Mouse (Mus musculus) kidney, postnatal 0 days (tissue): ENCODE measurements around the gene Zbtb7a. TPM values are rescaled to one million over a fixed set of nuclear protein-coding genes. Genes with fewer than 3 reads are reported as not detected.
A peak's percentile ranks its signal among the peaks of the same experiment; 100 is the strongest.

ENCODE experiments used
- ATAC-seq: fragments of 200-750 bp; cut with Nextera tagmentation; replicated peaks from 2 replicates; pipeline ENCODE4 v1.8.0; 2017; ENCODE audit warnings: low read depth, moderate number of reproducible peaks, moderate TSS enrichment, moderate library complexity; ENCODE audit not compliant: low FRiP score
- DNase-seq: peaks from one replicate; pipeline ENCODE4 v3.0.0-alpha.2; 2016; ENCODE audit warnings: low spot score
- H3K27ac ChIP-seq: fragments of 300-500 bp; sonication (generic); 2 replicates; pipeline ENCODE4 v1.5.1; 2014; ENCODE audit warnings: mild to moderate bottlenecking
- H3K27me3 ChIP-seq: fragments of 300-500 bp; sonication (generic); 2 replicates; pipeline ENCODE4 v1.6.1; 2014; ENCODE audit warnings: low read length, mixed read lengths; ENCODE audit not compliant: insufficient read depth
- H3K36me3 ChIP-seq: fragments of 300-500 bp; sonication (generic); 2 replicates; pipeline ENCODE4 v1.6.1; 2014; ENCODE audit warnings: low read length, mixed read lengths; ENCODE audit not compliant: insufficient read depth
- H3K4me1 ChIP-seq: fragments of 300-500 bp; sonication (generic); replicated peaks from 2 replicates; pipeline ENCODE4 v1.6.1; 2014; ENCODE audit warnings: antibody characterized with exemption, low read length, mixed read lengths; ENCODE audit not compliant: insufficient read depth
- H3K4me2 ChIP-seq: fragments of 300-500 bp; sonication (generic); 2 replicates; pipeline ENCODE4 v1.6.1; 2014; ENCODE audit warnings: mild to moderate bottlenecking, low read length, moderate library complexity, mixed read lengths
- H3K4me3 ChIP-seq: fragments of 300-500 bp; sonication (generic); replicated peaks from 2 replicates; pipeline ENCODE4 v1.5.1; 2014; ENCODE audit warnings: low read depth, low read length
- H3K9ac ChIP-seq: fragments of 300-500 bp; sonication (generic); 2 replicates; pipeline ENCODE4 v1.6.1; 2014; ENCODE audit warnings: low read depth, low read length
- H3K9me3 ChIP-seq: fragments of 300-500 bp; sonication (generic); replicated peaks from 2 replicates; pipeline ENCODE4 v1.6.1; 2016; ENCODE audit warnings: low read length, inconsistent platforms, mixed read lengths
- CTCF ChIP-seq: IDR thresholded peaks from 2 replicates; pipeline ENCODE4 v1.5.1; 2016; ENCODE audit warnings: antibody characterized with exemption, low read depth, mild to moderate bottlenecking, moderate library complexity
- WGBS: fragments of 180-500 bp; shearing (Covaris S2); extraction: QIAGEN DNeasy Blood & Tissue Kit; methylation state at CpG from one replicate; pipeline ENCODE4 v1.1.7; 2014; 5-methylcytosine and 5-hydroxymethylcytosine counted together
- polyA plus RNA-seq: library from polyadenylated mRNA; unstranded; fragments of >200 nt; fragmentation: Nextera tagmentation; extraction: Ambion mirVana; gene quantifications from 2 replicates; pipeline ENCODE4 v1.2.1, GENCODE M21; 2015

The Zbtb7a gene
- polyA plus RNA-seq, 1 experiment from 2014 or later = 33.7 TPM

DNA sequence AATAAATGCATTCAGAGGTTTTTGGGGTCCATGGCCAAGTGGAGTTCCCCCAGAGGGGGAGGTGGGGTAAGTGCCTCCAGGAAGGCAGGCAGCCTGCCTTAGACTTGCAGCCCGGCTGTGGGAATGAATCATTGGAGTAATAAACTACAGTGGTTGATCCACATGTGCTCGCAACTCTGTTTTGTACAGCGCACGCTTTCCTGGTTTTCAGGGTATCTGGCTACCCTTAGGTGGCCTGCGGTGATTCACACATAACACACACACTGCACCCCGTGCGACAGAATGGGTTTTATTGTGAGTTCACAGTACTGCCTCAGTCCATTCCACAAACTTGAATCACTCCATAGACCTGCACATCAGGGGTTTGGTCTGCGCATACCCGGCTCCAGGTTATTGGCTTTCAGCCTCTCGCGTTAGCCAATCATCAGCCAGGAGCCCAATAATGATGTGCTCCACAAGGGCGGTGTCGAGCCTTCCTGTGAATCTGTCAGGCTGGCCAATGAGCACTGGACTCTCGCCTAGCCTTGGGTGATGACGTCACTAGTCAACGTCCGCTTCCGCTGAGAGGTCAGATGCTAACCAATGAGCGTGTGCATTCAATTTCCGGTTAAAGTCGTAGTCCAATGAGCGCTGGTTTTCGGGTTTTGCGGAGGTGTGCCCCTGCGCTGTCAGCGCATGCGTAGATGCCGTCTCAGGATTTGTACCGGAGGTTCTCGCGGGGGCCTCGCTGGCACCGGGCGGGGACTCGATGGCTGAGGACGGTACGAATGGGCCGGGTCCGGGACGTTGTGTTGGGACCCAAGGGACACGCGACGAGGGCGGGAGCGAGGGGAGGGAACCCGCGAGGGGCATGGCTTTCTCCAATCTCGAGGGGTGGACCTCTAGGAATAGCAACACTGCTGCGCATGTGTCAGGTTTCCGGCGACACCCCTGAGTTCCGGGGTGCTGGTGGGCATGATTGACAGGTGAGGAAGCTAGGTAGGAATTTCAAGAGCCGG lies 47.6 kb downstream of the Zbtb7a start, which contains the start of gene Dapk3:
TSS of gene Dapk3 (plus strand) at position 670 of the 998 bp plus-strand sequence.
- no peak for TF ChIP-seq CTCF
- Histone ChIP-seq H3K4me3 (peak within 1 kb of the TSS; percentile 56), H3K4me1 (peaks cover 11% of the 10 kb centered on the region; the same call in 1 of the 2 replicates), H3K9me3 (no peaks in the 10 kb centered on the region), H3K9ac (peak within 1 kb of the TSS; percentile 73), H3K36me3 (peaks cover 55% of the 10 kb centered on the region), H3K27ac (peak within 1 kb of the TSS; percentile 77), H3K27me3 (no peaks in the 10 kb centered on the region), H3K4me2 (peak within 1 kb of the TSS; percentile 59)
- 5% methylated on average over 53 of the region's 53 CpGs for WGBS
- DNase-seq (peak; percentile 100), ATAC-seq (peak; percentile 94)

DNA sequence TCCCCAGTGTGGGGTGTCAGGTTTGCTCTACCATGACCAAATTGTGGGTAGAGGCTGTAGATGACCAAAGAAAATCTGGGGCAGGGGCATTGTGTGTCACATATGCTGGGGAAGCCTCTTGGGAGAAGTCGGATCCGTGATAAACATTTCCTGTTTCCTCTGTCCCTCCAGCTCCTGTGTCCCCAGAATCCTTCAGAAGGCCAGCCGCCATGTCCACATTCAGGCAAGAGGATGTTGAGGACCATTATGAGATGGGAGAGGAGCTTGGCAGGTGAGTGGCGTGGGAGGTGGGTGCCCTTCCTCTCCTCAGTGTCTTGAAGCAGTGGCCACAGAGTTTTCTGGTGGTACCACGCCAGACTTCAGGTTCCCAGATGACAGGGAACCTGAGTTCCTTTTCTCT lies 48.8 kb downstream of the Zbtb7a start, which contains the start of gene 4930442H23Rik:
TSS of gene 4930442H23Rik (minus strand) at position 45 of the 400 bp plus-strand sequence.
- no peaks in the 10 kb centered on the region for H3K27me3 ChIP-seq
- peaks cover 45% of the 10 kb centered on the region for H3K36me3 ChIP-seq
- peak within 1 kb of the TSS; percentile 56 for H3K4me3 ChIP-seq
- no peak for TF ChIP-seq CTCF
- peak within 1 kb of the TSS; percentile 59 for H3K4me2 ChIP-seq
- peak within 1 kb of the TSS; percentile 73 for H3K9ac ChIP-seq
- 77% methylated on average over 5 of the region's 5 CpGs for WGBS
- ATAC-seq = no peak
- peaks cover 4% of the 10 kb centered on the region; the same call in 1 of the 2 replicates for H3K4me1 ChIP-seq
- DNase-seq = no peak
- H3K27ac ChIP-seq = peak within 1 kb of the TSS; percentile 77
- no peaks in the 10 kb centered on the region for H3K9me3 ChIP-seq

DNA sequence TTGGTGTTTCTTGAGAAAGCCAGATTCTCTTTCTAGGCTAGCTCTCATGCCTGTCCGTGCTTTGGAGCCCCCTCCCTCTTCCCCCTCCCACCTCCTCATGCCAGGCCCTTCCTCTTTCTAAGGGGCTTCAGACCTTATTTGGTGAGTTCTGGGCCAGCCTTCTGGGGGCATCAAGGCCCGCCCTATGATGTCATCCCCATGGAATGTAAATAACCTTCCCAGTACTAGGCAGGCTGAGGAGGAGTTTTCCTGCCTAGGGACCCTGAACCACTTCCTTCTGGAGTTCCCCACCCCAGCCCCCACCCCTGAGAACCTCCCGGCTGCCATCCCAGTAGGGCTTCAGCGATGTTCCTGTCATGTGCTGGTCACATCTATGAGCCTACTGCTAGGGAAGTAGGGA lies 49.7 kb downstream of the Zbtb7a start:
- DNase-seq (peak; percentile 52), ATAC-seq (no peak)
- peak overlapping the region; percentile 26; the same call in 1 of the 2 replicates for H3K27ac ChIP-seq
- peaks cover 36% of the 10 kb centered on the region for H3K36me3 ChIP-seq
- H3K27me3 ChIP-seq = no peaks in the 10 kb centered on the region
- no peak for TF ChIP-seq CTCF
- H3K4me1 ChIP-seq = peaks cover 4% of the 10 kb centered on the region; the same call in 1 of the 2 replicates
- no peak overlapping the region for H3K4me2 ChIP-seq
- H3K9ac ChIP-seq = no peak overlapping the region
- H3K4me3 ChIP-seq = no peak overlapping the region
- 35% methylated on average over 4 of the region's 4 CpGs for WGBS
- no peaks in the 10 kb centered on the region for H3K9me3 ChIP-seq

DNA sequence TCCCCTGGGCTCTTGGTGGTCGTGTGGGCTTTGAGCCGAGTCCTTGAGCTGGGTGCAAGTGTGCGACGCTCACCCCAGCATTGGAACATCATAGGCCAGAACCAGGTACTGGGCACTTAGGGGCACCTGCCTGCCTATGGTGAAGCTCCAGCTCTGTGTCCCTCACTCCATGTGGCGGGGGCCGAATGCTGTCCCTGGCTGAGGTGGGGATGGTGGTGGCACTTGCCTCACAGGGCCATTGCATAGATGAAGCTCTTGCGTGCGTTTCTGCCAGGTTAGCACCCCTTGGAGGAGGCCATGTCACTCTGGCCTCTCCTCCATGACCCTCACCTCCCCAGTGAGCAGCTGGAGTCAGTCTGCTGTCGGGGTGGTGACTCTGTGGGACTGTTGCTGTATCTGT lies 52.1 kb downstream of the Zbtb7a start:
- DNase-seq (no peak), ATAC-seq (no peak)
- 90% methylated on average over 9 of the region's 9 CpGs for WGBS
- no peak overlapping the region for H3K4me3 ChIP-seq
- H3K27me3 ChIP-seq = no peaks in the 10 kb centered on the region
- peaks cover 17% of the 10 kb centered on the region for H3K36me3 ChIP-seq
- no peaks in the 10 kb centered on the region for H3K9me3 ChIP-seq
- no peak overlapping the region for H3K4me2 ChIP-seq
- no peak overlapping the region for H3K27ac ChIP-seq
- TF ChIP-seq CTCF = no peak
- no peak overlapping the region for H3K9ac ChIP-seq
- peaks cover 4% of the 10 kb centered on the region; the same call in 1 of the 2 replicates for H3K4me1 ChIP-seq

DNA sequence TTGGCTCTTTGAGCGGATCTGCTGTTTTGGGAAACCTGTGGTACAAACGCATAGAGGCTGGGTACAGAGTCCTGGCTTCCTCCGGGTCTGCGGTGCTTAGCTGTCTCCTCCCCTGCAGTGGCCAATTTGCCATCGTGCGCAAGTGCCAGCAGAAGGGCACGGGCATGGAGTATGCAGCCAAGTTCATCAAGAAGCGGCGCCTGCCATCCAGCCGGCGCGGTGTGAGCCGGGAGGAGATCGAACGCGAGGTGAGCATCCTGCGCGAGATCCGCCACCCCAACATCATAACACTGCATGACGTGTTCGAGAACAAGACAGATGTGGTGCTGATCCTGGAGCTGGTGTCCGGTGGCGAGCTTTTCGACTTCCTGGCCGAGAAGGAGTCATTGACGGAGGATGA lies 54.8 kb downstream of the Zbtb7a start:
- no peak overlapping the region for H3K9ac ChIP-seq
- peaks cover 14% of the 10 kb centered on the region; the same call in 1 of the 2 replicates for H3K36me3 ChIP-seq
- no peak overlapping the region for H3K4me3 ChIP-seq
- H3K27ac ChIP-seq = no peak overlapping the region
- ATAC-seq = no peak
- no peaks in the 10 kb centered on the region for H3K9me3 ChIP-seq
- TF ChIP-seq CTCF = no peak
- H3K27me3 ChIP-seq = 0 out of 2 replicates have a peak, but pooled peaks cover 11% of the 10 kb centered on the region
- DNase-seq = no peak
- no peak overlapping the region for H3K4me2 ChIP-seq
- peaks cover 10% of the 10 kb centered on the region; the same call in 1 of the 2 replicates for H3K4me1 ChIP-seq
- WGBS = 86% methylated on average over 26 of the region's 26 CpGs

DNA sequence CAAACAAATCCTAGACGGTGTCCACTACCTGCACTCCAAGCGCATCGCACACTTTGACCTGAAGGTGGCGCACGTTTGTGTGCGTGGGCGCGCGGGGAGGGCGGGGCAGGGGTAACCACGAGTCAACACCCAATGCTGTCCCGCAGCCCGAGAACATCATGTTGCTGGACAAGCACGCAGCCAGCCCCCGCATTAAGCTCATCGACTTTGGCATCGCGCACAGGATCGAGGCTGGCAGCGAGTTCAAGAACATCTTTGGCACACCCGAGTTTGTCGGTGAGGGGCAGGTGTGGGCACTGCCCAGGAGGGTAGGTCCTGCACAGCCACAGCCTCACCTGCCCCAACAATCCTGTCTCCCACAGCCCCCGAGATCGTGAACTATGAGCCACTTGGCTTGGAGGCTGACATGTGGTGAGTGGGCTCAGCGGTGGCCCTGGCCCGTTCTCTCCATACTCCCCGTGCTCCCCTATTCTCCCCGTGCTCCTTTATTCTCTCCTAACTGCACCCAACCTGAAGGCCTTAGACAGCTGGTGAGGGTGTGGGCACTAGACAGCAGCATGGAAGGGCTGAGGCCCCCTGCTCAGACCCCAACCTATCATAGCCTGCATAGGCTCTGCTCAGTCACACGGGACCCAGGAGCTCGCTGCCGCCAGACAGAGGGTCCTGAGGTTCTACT lies 55.4 kb downstream of the Zbtb7a start:
- Histone ChIP-seq H3K9me3 (no peaks in the 10 kb centered on the region), H3K27me3 (0 out of 2 replicates have a peak, but pooled peaks cover 16% of the 10 kb centered on the region), H3K4me3 (no peak overlapping the region), H3K36me3 (0 out of 2 replicates have a peak, but pooled peaks cover 14% of the 10 kb centered on the region), H3K9ac (no peak overlapping the region), H3K4me2 (no peak overlapping the region), H3K27ac (no peak overlapping the region), H3K4me1 (peaks cover 8% of the 10 kb centered on the region; the same call in 1 of the 2 replicates)
- DNase-seq (no peak), ATAC-seq (no peak)
- 76% methylated on average over 31 of the region's 31 CpGs for WGBS
- peak; percentile 64 for TF ChIP-seq CTCF
